Mouse (Mus musculus) central nervous system, embryonic 18 days (tissue): Measurements from ENCODE around the gene Ppp1r21. TPM values are rescaled to one million over a fixed set of nuclear protein-coding genes. Genes with fewer than 3 reads are reported as not detected.

Source experiments
- polyA plus RNA-seq: library from polyadenylated mRNA; depleted of rRNA; stranded (reverse); fragments of >200 nt; gene quantifications from 2 replicates; pipeline ENCODE4 v1.2.3, GENCODE M21; 2012; rRNA removed

Gene Ppp1r21
- 74.9 and 79.2 TPM in 2 replicates for polyA plus RNA-seq

GRCm38 (mm10) chr17:88529519-88530235 lies at the start of gene Ppp1r21:
Gene Ppp1r21 (plus strand): TSS chr17:88530118.

GRCm38 (mm10) chr17:88597222-88598055 lies 67.5 kb downstream of the Ppp1r21 start, which contains the start of gene Ston1:
Gene Ston1 (plus strand): TSS chr17:88597684.

Other genes starting within 250 kb of the Ppp1r21 start
- 5.8 and 7.0 TPM in 2 replicates for gene Foxn2, start 89.4 kb upstream of the Ppp1r21 start, polyA plus RNA-seq
- gene Ston1, start 67.6 kb downstream of the Ppp1r21 start, polyA plus RNA-seq = 4.2 and 5.0 TPM in 2 replicates
- 0.17 and 0.21 TPM in 2 replicates for gene Gtf2a1l, start 138.5 kb downstream of the Ppp1r21 start, polyA plus RNA-seq